Mouse (Mus musculus): ENCODE results near the gene Acsl5.

DNA sequence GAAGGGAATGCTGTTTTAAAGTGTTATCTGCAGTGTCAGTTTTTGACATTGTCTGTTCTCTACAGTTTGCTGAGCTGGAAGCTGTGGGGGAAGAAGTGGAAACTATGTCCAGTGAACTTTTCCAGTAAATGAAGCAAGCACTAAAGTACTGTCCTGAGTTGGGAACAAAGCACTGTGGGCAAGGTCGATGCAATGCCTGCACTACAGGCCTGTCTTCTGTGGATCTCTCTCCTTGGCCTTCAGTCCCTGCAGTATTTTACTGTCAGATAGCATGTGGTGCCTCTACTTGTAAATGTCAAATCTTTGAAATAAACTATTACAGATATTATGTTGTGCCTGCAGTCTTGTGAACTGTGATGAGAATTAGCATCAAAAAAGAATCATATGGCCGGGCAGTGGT is 44.6 kb downstream of the Acsl5 start:
- no peak for TF ChIP-seq MYOG (IDR thresholded peaks at IDR 0.05; ENCODE audit: control insufficient read depth, extremely low read depth, insufficient read length)
- no peak for TF ChIP-seq MAX (IDR thresholded peaks at IDR 0.05)
- TF ChIP-seq CTCF (IDR thresholded peaks at IDR 0.05; ENCODE audit: control insufficient read depth, insufficient read depth, insufficient read length) = no peak
- no peak for TF ChIP-seq MYOD1 (IDR thresholded peaks at IDR 0.05; ENCODE audit: control insufficient read depth, insufficient read length, low read depth)
- TF ChIP-seq USF1 (IDR thresholded peaks at IDR 0.05; ENCODE audit: low read depth) = no peak
